Mouse (Mus musculus) liver, embryonic 15.5 days (tissue): ENCODE measurements around the gene Siah1b. TPM values are rescaled to one million over a fixed set of nuclear protein-coding genes. Genes with fewer than 3 reads are reported as not detected.
A peak's percentile ranks its signal among the peaks of the same experiment; 100 is the strongest.

Source experiments
- ATAC-seq: fragments of 200-750 bp; cut with Nextera tagmentation; 2 replicates; pipeline ENCODE4 v1.8.0; 2017; ENCODE audit warnings: moderate number of reproducible peaks, mild to moderate bottlenecking, moderate library complexity; ENCODE audit not compliant: insufficient read depth
- H3K27ac ChIP-seq: fragments of 300-500 bp; sonication (generic); replicated peaks from 2 replicates; pipeline ENCODE4 v1.5.1; 2015; ENCODE audit warnings: mild to moderate bottlenecking, inconsistent platforms
- H3K27me3 ChIP-seq: fragments of 300-500 bp; sonication (generic); 2 replicates; pipeline ENCODE4 v1.6.1; 2015; ENCODE audit warnings: mild to moderate bottlenecking, inconsistent platforms
- H3K36me3 ChIP-seq: fragments of 300-500 bp; sonication (generic); replicated peaks from 2 replicates; pipeline ENCODE4 v1.6.1; 2015; ENCODE audit warnings: moderate library complexity, mild to moderate bottlenecking, inconsistent platforms
- H3K4me1 ChIP-seq: fragments of 300-500 bp; sonication (generic); replicated peaks from 2 replicates; pipeline ENCODE4 v1.6.1; 2015; ENCODE audit warnings: inconsistent platforms
- H3K4me2 ChIP-seq: fragments of 300-500 bp; sonication (generic); 2 replicates; pipeline ENCODE4 v1.6.1; 2015; ENCODE audit warnings: moderate library complexity, mild to moderate bottlenecking, inconsistent platforms
- H3K4me3 ChIP-seq: fragments of 300-500 bp; sonication (generic); replicated peaks from 2 replicates; pipeline ENCODE4 v1.5.1; 2015; ENCODE audit warnings: mild to moderate bottlenecking, inconsistent platforms
- H3K9ac ChIP-seq: fragments of 300-500 bp; sonication (generic); 2 replicates; pipeline ENCODE4 v1.6.1; 2015; ENCODE audit warnings: moderate library complexity, mild to moderate bottlenecking, inconsistent platforms
- H3K9me3 ChIP-seq: fragments of 300-500 bp; sonication (generic); replicated peaks from 2 replicates; pipeline ENCODE4 v1.6.1; 2016; ENCODE audit warnings: inconsistent platforms
- WGBS: fragments of 180-500 bp; shearing (Covaris S2); methylation state at CpG from one replicate; pipeline ENCODE4 v1.1.7; 2015; ENCODE audit warnings: mixed read lengths; ENCODE audit not compliant: insufficient replicate concordance; 5-methylcytosine and 5-hydroxymethylcytosine counted together
- polyA plus RNA-seq: library from polyadenylated mRNA; unstranded; fragments of >200 nt; fragmentation: Nextera tagmentation; extraction: Ambion mirVana; gene quantifications from 2 replicates; pipeline ENCODE4 v1.2.1, GENCODE M21; 2015

The Siah1b gene
- polyA plus RNA-seq, result 14.3 and 15.8 TPM in 2 replicates

DNA sequence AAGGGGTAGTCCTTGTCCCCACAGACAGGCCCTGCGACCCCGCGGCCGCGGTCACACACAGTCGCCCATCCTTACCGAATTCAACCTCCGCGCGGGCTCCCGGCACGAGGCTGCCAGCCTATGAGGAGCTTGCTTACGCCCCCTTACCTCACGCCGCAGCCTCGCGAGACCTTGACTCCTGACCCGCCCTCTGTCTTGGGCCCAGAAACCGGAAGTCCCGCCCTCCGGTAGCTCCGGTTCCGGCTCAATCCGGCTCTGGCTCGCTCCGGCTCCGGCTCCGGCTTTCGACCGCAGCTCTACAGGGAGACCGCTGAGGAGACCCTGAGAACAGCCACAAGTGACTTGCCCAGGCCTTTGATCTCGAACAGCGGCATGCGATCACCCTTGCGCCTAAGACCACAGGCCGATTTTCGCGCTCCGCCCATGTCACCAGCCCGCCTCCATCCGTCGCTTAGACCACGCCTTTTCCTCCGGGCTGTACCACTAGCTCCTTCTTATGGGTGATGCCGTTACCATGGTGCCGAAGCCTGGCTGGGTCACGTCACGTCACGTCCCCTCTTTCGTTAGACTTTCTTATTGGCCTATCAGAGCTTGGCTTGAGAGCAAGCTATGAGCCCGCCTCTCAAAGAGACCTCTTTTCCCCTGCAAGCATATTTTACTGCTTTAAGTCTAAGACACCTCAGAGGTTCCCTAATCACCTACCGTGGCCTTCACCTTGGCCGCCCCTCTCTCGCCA, at the start of gene Siah1b:
Gene Siah1b, minus strand, starts transcription at position 454 of the 736 bp plus-strand sequence.
- Histone ChIP-seq H3K27me3 (no peaks in the 10 kb centered on the region), H3K9me3 (no peaks in the 10 kb centered on the region), H3K27ac (peak within 1 kb of the TSS; percentile 84), H3K4me1 (peaks cover 8% of the 10 kb centered on the region; the same call in 1 of the 2 replicates), H3K4me3 (peak within 1 kb of the TSS; percentile 74), H3K9ac (peak within 1 kb of the TSS; percentile 68), H3K4me2 (peak within 1 kb of the TSS; percentile 80), H3K36me3 (peaks cover 22% of the 10 kb centered on the region)
- peak; percentile 97 for ATAC-seq
- WGBS, result 16% methylated on average over 54 of the region's 54 CpGs

DNA sequence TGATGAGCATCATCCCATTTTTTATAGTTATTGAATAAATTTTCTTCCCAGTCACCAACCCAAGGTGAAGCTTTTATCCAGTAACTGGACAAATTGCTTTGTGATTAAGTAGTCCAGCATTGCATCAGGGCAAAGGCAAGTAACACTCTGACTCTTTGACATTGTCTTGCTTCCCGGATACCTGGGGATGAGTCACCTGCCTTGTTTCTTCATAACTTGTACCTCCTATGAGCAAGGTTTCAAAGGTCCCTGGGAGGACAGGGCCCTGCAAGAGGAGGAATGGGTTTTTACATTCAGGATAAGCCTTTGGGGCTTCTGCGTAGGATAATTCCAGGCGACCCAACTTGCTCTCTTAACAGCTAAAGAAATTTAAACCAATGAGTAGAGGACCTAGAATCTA, 47.6 kb upstream of the Siah1b start:
- 63% methylated on average over 3 of the region's 3 CpGs for WGBS
- no peak overlapping the region for H3K4me2 ChIP-seq
- no peak overlapping the region for H3K9ac ChIP-seq
- ATAC-seq, result no peak
- H3K4me1 ChIP-seq, result no peaks in the 10 kb centered on the region
- H3K4me3 ChIP-seq, result no peak overlapping the region
- H3K27me3 ChIP-seq, result peaks cover 4% of the 10 kb centered on the region; the same call in 1 of the 2 replicates
- H3K27ac ChIP-seq, result no peak overlapping the region
- no peaks in the 10 kb centered on the region for H3K9me3 ChIP-seq
- no peaks in the 10 kb centered on the region for H3K36me3 ChIP-seq

DNA sequence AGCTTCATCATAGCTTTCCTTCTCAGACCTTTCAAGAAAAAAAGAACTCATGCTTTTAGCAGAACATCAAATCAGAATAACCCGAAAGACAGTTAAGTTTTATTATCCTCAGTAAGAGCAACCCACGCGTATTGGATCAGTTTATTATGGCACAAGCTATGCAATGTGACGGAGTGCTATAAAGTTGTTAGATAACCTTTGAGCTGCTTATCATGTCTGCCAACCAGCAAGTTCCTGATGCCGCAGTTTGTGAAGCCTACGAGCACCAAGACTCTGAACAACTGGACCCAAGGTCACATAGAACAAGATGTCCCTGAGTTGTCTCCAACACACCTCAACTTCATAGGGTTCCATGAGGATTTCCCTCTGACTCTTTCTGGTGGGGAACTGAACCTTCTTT, 37.5 kb upstream of the Siah1b start:
- H3K4me3 ChIP-seq, result no peak overlapping the region
- 68% methylated on average over 6 of the region's 6 CpGs for WGBS
- no peak overlapping the region for H3K4me2 ChIP-seq
- H3K36me3 ChIP-seq, result no peaks in the 10 kb centered on the region
- H3K27me3 ChIP-seq, result peaks cover 5% of the 10 kb centered on the region; the same call in 1 of the 2 replicates
- H3K27ac ChIP-seq, result no peak overlapping the region
- H3K9ac ChIP-seq, result no peak overlapping the region
- ATAC-seq, result no peak
- no peaks in the 10 kb centered on the region for H3K4me1 ChIP-seq
- H3K9me3 ChIP-seq, result no peaks in the 10 kb centered on the region

DNA sequence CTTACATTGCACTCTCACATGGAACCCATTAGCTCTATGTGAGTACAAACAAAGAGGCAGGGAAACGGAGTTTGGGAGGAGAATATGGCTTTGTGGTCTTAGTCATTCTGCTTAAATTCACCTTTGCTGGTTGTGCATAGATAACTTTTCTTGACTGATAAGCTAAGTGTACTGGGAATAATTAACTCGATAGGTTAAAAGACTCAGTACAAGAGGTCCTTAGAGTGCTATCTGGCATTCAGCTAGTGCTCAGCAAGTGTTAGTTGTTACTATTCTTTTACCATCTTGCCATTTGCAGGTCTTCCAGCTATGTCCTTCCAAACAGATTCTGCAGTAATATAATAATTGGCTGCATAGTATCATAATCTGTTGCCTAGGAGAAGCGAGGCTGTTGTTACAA, 34.9 kb upstream of the Siah1b start:
- ATAC-seq, result no peak
- no peaks in the 10 kb centered on the region for H3K4me1 ChIP-seq
- no peak overlapping the region for H3K27ac ChIP-seq
- no peak overlapping the region for H3K4me2 ChIP-seq
- peaks cover 10% of the 10 kb centered on the region; the same call in 1 of the 2 replicates for H3K27me3 ChIP-seq
- no peaks in the 10 kb centered on the region for H3K36me3 ChIP-seq
- no peaks in the 10 kb centered on the region for H3K9me3 ChIP-seq
- 36% methylated on average over 3 of the region's 3 CpGs for WGBS
- no peak overlapping the region for H3K4me3 ChIP-seq
- H3K9ac ChIP-seq, result no peak overlapping the region

DNA sequence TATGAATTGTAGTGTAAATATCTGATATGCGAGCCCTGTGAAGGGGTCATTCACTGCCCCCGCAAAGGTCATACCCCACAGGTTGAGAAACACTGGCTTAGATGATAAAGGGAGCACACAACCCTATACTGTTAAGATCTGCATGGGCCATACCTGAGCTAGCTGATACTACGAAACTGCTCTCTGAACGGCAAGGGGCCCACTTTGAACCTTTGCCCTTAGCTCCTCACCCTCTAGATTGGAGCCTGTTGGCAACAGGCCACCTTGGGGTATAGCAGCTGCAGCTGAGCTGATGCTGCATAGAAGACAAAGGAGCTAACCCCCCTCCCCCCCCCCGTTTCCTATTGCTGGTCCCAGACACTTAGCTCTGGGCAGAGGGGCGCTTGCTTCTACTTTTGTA, 26.4 kb upstream of the Siah1b start:
- ATAC-seq, result no peak
- Histone ChIP-seq H3K4me3 (no peak overlapping the region), H3K9ac (no peak overlapping the region), H3K4me1 (no peaks in the 10 kb centered on the region), H3K4me2 (no peak overlapping the region), H3K36me3 (no peaks in the 10 kb centered on the region), H3K27ac (no peak overlapping the region), H3K27me3 (peaks cover 5% of the 10 kb centered on the region; the same call in 1 of the 2 replicates), H3K9me3 (no peaks in the 10 kb centered on the region)
- WGBS, result 50% methylated on average over 6 of the region's 6 CpGs

DNA sequence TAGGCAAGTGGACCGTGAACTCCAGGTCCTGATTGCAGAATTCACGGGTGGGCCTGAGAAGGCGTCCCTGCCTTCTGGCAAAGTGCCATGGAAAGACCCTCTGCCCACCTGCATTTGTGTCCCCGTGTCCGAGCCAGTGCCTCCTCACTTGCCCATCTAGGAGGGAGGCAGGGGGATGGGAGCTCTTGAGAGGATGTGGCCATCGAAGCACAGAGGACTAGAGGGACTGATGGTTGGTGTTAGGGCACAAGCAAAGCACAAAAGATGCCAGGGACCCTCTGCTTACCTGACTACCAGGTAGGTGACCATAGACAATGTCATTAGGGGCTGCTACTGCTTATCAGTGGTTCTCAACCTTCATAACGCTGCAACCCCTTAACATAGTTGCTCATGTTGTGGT, 25.9 kb upstream of the Siah1b start:
- H3K4me3 ChIP-seq, result no peak overlapping the region
- ATAC-seq, result no peak

DNA sequence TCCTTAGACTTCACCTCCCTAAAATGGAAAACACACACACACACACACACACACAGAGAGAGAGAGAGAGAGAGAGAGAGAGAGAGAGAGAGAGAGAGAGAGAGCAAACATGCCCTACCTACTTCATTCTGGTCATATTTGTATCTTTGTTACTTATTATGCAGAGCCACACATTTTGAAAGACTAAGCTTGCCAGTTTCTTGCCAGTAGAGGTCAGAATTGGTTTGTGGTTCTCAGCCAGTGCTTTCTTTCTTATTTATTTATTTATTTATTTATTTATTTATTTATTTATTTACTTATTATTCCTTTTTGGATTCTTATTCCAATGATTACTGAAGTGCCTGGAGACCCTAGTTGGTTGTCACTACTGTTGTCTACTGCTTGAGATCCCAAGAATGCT, 25.2 kb upstream of the Siah1b start:
- Histone ChIP-seq H3K36me3 (no peaks in the 10 kb centered on the region), H3K9me3 (no peaks in the 10 kb centered on the region), H3K4me1 (no peaks in the 10 kb centered on the region), H3K4me2 (no peak overlapping the region), H3K27ac (no peak overlapping the region), H3K27me3 (no peaks in the 10 kb centered on the region; the same call in 1 of the 2 replicates), H3K4me3 (no peak overlapping the region), H3K9ac (no peak overlapping the region)
- ATAC-seq, result no peak

More for the DNA sequence above, 25.9 kb upstream of the Siah1b start:
- 70% methylated on average over 7 of the region's 7 CpGs for WGBS
- H3K4me1 ChIP-seq, result no peaks in the 10 kb centered on the region
- no peaks in the 10 kb centered on the region for H3K9me3 ChIP-seq
- no peaks in the 10 kb centered on the region for H3K36me3 ChIP-seq
- peaks cover 5% of the 10 kb centered on the region; the same call in 1 of the 2 replicates for H3K27me3 ChIP-seq
- no peak overlapping the region for H3K9ac ChIP-seq
- no peak overlapping the region for H3K4me2 ChIP-seq
- H3K27ac ChIP-seq, result no peak overlapping the region

DNA sequence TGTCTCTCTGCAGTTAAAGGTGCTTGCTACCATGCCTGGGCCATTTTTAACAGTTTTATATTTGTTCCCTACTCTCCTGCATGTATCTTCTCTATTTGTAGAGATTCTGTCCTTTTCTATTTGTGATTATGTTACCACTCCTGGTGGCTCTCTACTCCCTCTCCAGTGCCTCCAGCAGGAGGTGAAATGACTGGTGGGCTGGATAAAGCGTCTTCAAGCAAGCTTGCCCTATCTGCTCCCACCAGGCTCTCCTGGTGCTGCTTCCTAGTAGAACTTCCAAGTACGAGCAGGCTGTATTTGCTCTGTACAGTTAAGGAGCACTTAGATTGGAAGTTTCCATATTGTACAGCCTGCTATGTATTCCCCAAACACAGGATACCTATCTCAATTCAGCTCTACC, 19.5 kb upstream of the Siah1b start:
- H3K27me3 ChIP-seq, result no peaks in the 10 kb centered on the region; the same call in 1 of the 2 replicates
- no peak overlapping the region for H3K9ac ChIP-seq
- peak; percentile 52; the same call in 1 of the 2 replicates for ATAC-seq
- no peaks in the 10 kb centered on the region for H3K9me3 ChIP-seq
- H3K4me1 ChIP-seq, result peaks cover 22% of the 10 kb centered on the region
- H3K36me3 ChIP-seq, result no peaks in the 10 kb centered on the region
- H3K4me3 ChIP-seq, result no peak overlapping the region
- no peak overlapping the region for H3K4me2 ChIP-seq
- H3K27ac ChIP-seq, result no peak overlapping the region
- 35% methylated on average over 2 of the region's 2 CpGs for WGBS

DNA sequence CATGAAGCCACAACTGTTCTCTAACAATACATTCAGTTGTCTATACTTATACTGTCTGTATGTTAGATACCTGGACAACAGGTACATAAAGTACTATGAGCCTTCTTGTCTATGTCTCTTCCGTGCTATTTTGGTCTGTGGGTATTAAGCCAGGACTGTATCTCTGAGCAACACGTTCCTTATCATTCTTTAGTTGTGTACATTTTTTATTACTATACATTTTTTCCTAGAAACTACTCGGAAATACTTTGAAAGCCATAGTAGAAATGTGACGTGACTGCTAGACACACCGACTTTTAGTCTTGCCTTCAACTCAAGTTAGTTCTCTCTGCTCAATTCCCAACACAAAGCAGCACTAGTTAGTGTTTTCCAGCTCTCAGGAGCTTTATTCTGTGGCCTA, 17.1 kb upstream of the Siah1b start:
- Histone ChIP-seq H3K4me2 (0 out of 2 replicates have a peak overlapping the region, but pooled peaks have one; percentile 3), H3K27ac (0 out of 2 replicates have a peak overlapping the region, but pooled peaks have one; percentile 33)
- peak; percentile 64 for ATAC-seq

DNA sequence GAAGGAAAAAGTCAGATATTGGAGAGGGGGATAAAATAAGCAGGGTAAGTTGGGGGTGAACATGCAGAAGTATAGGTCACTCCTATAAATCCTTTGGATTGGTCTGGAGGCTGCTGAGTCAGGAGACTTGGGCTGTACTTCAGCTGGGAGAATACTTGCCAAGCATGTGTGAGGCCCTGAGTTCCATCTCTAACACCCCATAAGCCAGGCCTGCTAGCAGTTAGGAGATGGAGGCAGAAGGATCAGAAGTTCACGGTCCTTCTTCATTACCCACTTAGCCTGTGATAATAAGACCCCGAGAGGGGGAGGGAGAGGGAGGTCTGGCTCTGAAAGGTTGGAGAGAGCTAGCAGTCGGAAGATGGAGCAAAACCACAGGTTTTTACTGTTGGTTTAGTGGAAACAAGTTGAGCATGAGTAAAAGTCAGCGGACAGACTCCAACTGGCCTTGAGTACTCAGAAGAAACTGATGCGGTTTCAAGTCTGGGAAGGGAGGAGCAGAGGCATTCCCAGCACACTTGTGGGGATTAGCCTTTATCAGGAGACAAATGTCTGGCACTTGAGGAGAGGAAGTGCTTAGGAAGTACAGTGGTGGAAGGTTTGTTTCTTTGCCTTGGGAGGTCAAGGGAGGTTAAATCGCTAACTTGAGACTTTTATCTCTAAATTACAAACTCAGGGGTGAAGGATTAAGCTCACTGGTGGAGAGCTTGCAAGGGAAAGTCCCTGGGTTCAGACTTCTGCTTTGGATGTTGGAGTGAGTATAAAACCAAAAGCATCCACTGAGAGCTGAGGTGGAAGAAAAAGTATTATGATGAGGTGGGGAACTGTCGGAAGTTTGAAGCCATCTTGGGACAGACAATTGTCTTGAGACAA, 16.2 kb upstream of the Siah1b start:
- Histone ChIP-seq H3K36me3 (no peaks in the 10 kb centered on the region), H3K27me3 (no peaks in the 10 kb centered on the region), H3K9me3 (no peaks in the 10 kb centered on the region), H3K27ac (no peak overlapping the region), H3K4me2 (no peak overlapping the region), H3K4me3 (no peak overlapping the region), H3K9ac (no peak overlapping the region), H3K4me1 (peaks cover 27% of the 10 kb centered on the region)
- WGBS, result 39% methylated on average over 7 of the region's 7 CpGs
- no peak for ATAC-seq

More for the DNA sequence above, 17.1 kb upstream of the Siah1b start:
- Histone ChIP-seq H3K4me3 (no peak overlapping the region), H3K36me3 (no peaks in the 10 kb centered on the region), H3K27me3 (no peaks in the 10 kb centered on the region; the same call in 1 of the 2 replicates), H3K4me1 (peaks cover 27% of the 10 kb centered on the region), H3K9ac (no peak overlapping the region), H3K9me3 (no peaks in the 10 kb centered on the region)
- 30% methylated on average over 5 of the region's 5 CpGs for WGBS

DNA sequence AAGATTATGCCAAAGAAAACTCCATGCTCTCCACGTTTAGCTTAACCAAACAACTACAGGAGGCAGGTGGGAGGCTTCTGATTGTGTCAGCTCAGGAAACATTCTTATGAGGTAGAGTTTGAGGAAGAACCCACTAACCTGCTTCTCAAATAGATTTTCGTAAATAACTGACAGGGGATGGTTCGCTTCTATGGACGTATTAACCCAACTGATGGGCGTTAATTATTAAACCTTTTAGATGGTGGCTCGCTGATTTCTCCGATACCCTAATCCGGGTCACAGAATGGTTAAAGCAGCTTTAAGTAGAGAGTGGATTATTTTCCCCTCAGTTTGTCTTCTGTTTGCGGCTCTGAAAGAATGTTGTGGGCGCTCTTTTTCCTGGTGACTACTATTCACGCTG, 13.6 kb upstream of the Siah1b start:
- Histone ChIP-seq H3K9ac (no peak overlapping the region), H3K9me3 (no peaks in the 10 kb centered on the region), H3K4me3 (no peak overlapping the region), H3K36me3 (no peaks in the 10 kb centered on the region), H3K27ac (no peak overlapping the region), H3K27me3 (no peaks in the 10 kb centered on the region), H3K4me1 (peaks cover 32% of the 10 kb centered on the region), H3K4me2 (no peak overlapping the region; the same call in 1 of the 2 replicates)
- 77% methylated on average over 11 of the region's 11 CpGs for WGBS
- no peak for ATAC-seq
